Mouse (Mus musculus) adrenal gland, postnatal 14 days (tissue): ENCODE results near the gene Pros1. TPM values are rescaled to one million over a fixed set of nuclear protein-coding genes. Genes with fewer than 3 reads are reported as not detected.

ENCODE experiments used
- microRNA-seq, 2 experiments: library from miRNA; unstranded; fragments of <30 nt; microRNA quantifications; one replicate each; pipeline ENCODE4 v1.2.0; 2021
- total RNA-seq: library from RNA; stranded (reverse); gene quantifications from 2 replicates; pipeline ENCODE4 v1.2.3, GENCODE M21; 2021

Gene Pros1
- total RNA-seq, 1 experiment from 2014 or later, result 47.9 TPM

Small RNA genes within 50 kb of the gene (microRNA-seq; reads per million reads assigned to microRNA genes)
- gene Gm25986, result 0 reads per million in 2 experiments

Other genes with a start within 250 kb of the Pros1 start
- 13.9 and 19.0 TPM in 2 replicates for gene Nsun3, start 67.5 kb upstream of the Pros1 start, total RNA-seq
- gene Stx19, start 39.6 kb upstream of the Pros1 start, total RNA-seq, result not detected in 2 replicates
- 11.9 and 13.4 TPM in 2 replicates for gene Arl13b, start 7.3 kb upstream of the Pros1 start, total RNA-seq